Mouse (Mus musculus) hindbrain, embryonic 16.5 days (tissue): ENCODE data around the gene Vmn1r46. TPM values are rescaled to one million over a fixed set of nuclear protein-coding genes. Genes with fewer than 3 reads are reported as not detected.
"Not testable (repeated sequence)": the region's sequence is repeated elsewhere in the genome, so short reads cannot be mapped to it uniquely, and the experiment has no call there.

Experiments
- ATAC-seq: fragments of 200-750 bp; cut with Nextera tagmentation; 2 replicates; pipeline ENCODE4 v1.8.0; 2017; ENCODE audit warnings: moderate TSS enrichment, moderate library complexity
- H3K27ac ChIP-seq: fragments of 300-500 bp; sonication (generic); 2 replicates; pipeline ENCODE4 v1.5.1; 2014; ENCODE audit warnings: low read depth, mild to moderate bottlenecking, control low read depth, low read length, moderate library complexity
- H3K27me3 ChIP-seq: fragments of 300-500 bp; sonication (generic); replicated peaks from 2 replicates; pipeline ENCODE4 v1.6.1; 2014; ENCODE audit warnings: low read length; ENCODE audit not compliant: control insufficient read depth, insufficient read depth
- H3K36me3 ChIP-seq: fragments of 300-500 bp; sonication (generic); 2 replicates; pipeline ENCODE4 v1.6.1; 2014; ENCODE audit warnings: mild to moderate bottlenecking, low read length, moderate library complexity, mixed read lengths; ENCODE audit not compliant: control insufficient read depth, insufficient read depth
- H3K4me1 ChIP-seq: fragments of 300-500 bp; sonication (generic); 2 replicates; pipeline ENCODE4 v1.6.1; 2014; ENCODE audit warnings: low read depth, low read length; ENCODE audit not compliant: control insufficient read depth, insufficient read depth
- H3K4me2 ChIP-seq: fragments of 300-500 bp; sonication (generic); 2 replicates; pipeline ENCODE4 v1.6.1; 2014; ENCODE audit warnings: mild to moderate bottlenecking, low read length, control low read depth, moderate library complexity
- H3K4me3 ChIP-seq: fragments of 300-500 bp; sonication (generic); 2 replicates; pipeline ENCODE4 v1.5.1; 2014; ENCODE audit warnings: mild to moderate bottlenecking, low read length, control low read depth, moderate library complexity
- H3K9ac ChIP-seq: fragments of 300-500 bp; sonication (generic); 2 replicates; pipeline ENCODE4 v1.6.1; 2014; ENCODE audit warnings: low read depth, mild to moderate bottlenecking, control low read depth, low read length, moderate library complexity
- H3K9me3 ChIP-seq: fragments of 300-500 bp; sonication (generic); 2 replicates; pipeline ENCODE4 v1.6.1; 2014; ENCODE audit warnings: mild to moderate bottlenecking, low read length, moderate library complexity; ENCODE audit not compliant: control insufficient read depth
- WGBS: fragments of 180-500 bp; shearing (Covaris S2); extraction: QIAGEN DNeasy Blood & Tissue Kit; methylation state at CpG from one replicate; pipeline ENCODE4 v1.1.7; 2014; 5-methylcytosine and 5-hydroxymethylcytosine counted together
- polyA plus RNA-seq: library from polyadenylated mRNA; unstranded; fragments of >200 nt; fragmentation: Nextera tagmentation; extraction: Ambion mirVana; gene quantifications from 2 replicates; pipeline ENCODE4 v1.2.1, GENCODE M21; 2015

The Vmn1r46 gene
- not detected in 2 replicates for polyA plus RNA-seq

GRCm38 (mm10) chr6:89969013-89969412 is at the start of gene Vmn1r46:
Gene Vmn1r46 (plus strand): TSS chr6:89969313.
- Histone ChIP-seq H3K4me3 (no peak within 1 kb of the TSS), H3K36me3 (no peaks in the 10 kb centered on the region), H3K4me2 (no peak within 1 kb of the TSS), H3K27me3 (no peaks in the 10 kb centered on the region), H3K9ac (no peak within 1 kb of the TSS), H3K9me3 (no peaks in the 10 kb centered on the region; the same call in 1 of the 2 replicates), H3K4me1 (no peaks in the 10 kb centered on the region), H3K27ac (no peak within 1 kb of the TSS)
- no peak for ATAC-seq
- WGBS, result 62% methylated on average over 2 of the region's 2 CpGs

GRCm38 (mm10) chr6:89940498-89940897 is 28.6 kb upstream of the Vmn1r46 start, which contains the start of gene Vmn1r45:
Gene Vmn1r45 (minus strand): TSS chr6:89940598.
- WGBS, result 91% methylated on average over 2 of the region's 2 CpGs

GRCm38 (mm10) chr6:89940926-89941325 is 28.2 kb upstream of the Vmn1r46 start:
- no peak for ATAC-seq
- no peaks in the 10 kb centered on the region for H3K36me3 ChIP-seq
- 87% methylated on average over 2 of the region's 2 CpGs for WGBS
- peaks cover 2% of the 10 kb centered on the region; the same call in 1 of the 2 replicates for H3K9me3 ChIP-seq
- no peak overlapping the region for H3K4me3 ChIP-seq
- H3K27me3 ChIP-seq, result no peaks in the 10 kb centered on the region
- H3K9ac ChIP-seq, result no peak overlapping the region
- no peak overlapping the region for H3K27ac ChIP-seq
- no peaks in the 10 kb centered on the region for H3K4me1 ChIP-seq
- no peak overlapping the region for H3K4me2 ChIP-seq

More at GRCm38 (mm10) chr6:89940498-89940897, 28.6 kb upstream of the Vmn1r46 start, which contains the start of gene Vmn1r45:
- not testable (repeated sequence) for H3K36me3 ChIP-seq, H3K27me3 ChIP-seq, H3K27ac ChIP-seq, H3K4me1 ChIP-seq, H3K9ac ChIP-seq, H3K9me3 ChIP-seq, H3K4me2 ChIP-seq, ATAC-seq, H3K4me3 ChIP-seq

- Histone ChIP-seq H3K4me1 (no peaks in the 10 kb centered on the region), H3K4me3 (no peak overlapping the region), H3K27ac (no peak overlapping the region), H3K27me3 (no peaks in the 10 kb centered on the region), H3K9ac (no peak overlapping the region), H3K4me2 (no peak overlapping the region), H3K9me3 (peaks cover 5% of the 10 kb centered on the region), H3K36me3 (no peaks in the 10 kb centered on the region)
- no peak for ATAC-seq
- 79% methylated on average over 2 of the region's 2 CpGs for WGBS
These were observed 15.6 kb upstream of the Vmn1r46 start for GRCm38 (mm10) chr6:89953556-89953955.

- H3K9ac ChIP-seq, result no peak overlapping the region
- H3K4me1 ChIP-seq, result no peaks in the 10 kb centered on the region
- no peak overlapping the region for H3K4me3 ChIP-seq
- no peaks in the 10 kb centered on the region for H3K27me3 ChIP-seq
- H3K27ac ChIP-seq, result no peak overlapping the region
- H3K36me3 ChIP-seq, result no peaks in the 10 kb centered on the region
- H3K4me2 ChIP-seq, result no peak overlapping the region
- no peak for ATAC-seq
- H3K9me3 ChIP-seq, result no peaks in the 10 kb centered on the region; the same call in 1 of the 2 replicates
These were observed 2.8 kb upstream of the Vmn1r46 start for GRCm38 (mm10) chr6:89966341-89966740.

- WGBS, result 35% methylated on average over 1 of the region's 1 CpGs
These were observed 16.9 kb downstream of the Vmn1r46 start for GRCm38 (mm10) chr6:89985989-89986388.

GRCm38 (mm10) chr6:90015847-90016246 is 46.7 kb downstream of the Vmn1r46 start, which contains the start of gene Vmn1r47:
Gene Vmn1r47 (plus strand): TSS chr6:90016147.
- H3K9me3 ChIP-seq, H3K9ac ChIP-seq, H3K4me2 ChIP-seq, H3K27ac ChIP-seq, H3K36me3 ChIP-seq, H3K4me1 ChIP-seq, ATAC-seq, H3K27me3 ChIP-seq, H3K4me3 ChIP-seq: not testable (repeated sequence)
- WGBS, result 100% methylated on average over 1 of the region's 1 CpGs

More at GRCm38 (mm10) chr6:89985989-89986388, 16.9 kb downstream of the Vmn1r46 start:
- Histone ChIP-seq H3K36me3 (no peaks in the 10 kb centered on the region), H3K4me1 (no peaks in the 10 kb centered on the region), H3K9ac (no peak overlapping the region), H3K9me3 (peaks cover 3% of the 10 kb centered on the region; the same call in 1 of the 2 replicates), H3K4me3 (no peak overlapping the region), H3K4me2 (no peak overlapping the region), H3K27me3 (no peaks in the 10 kb centered on the region), H3K27ac (no peak overlapping the region)
- ATAC-seq, result no peak

Other genes with a start within 250 kb of the Vmn1r46 start
- not detected in 2 replicates for gene Vmn1r41, start 228.5 kb upstream of the Vmn1r46 start, polyA plus RNA-seq
- gene Vmn1r42, start 92.9 kb upstream of the Vmn1r46 start, polyA plus RNA-seq, result not detected in 2 replicates
- not detected in 2 replicates for gene Vmn1r43, start 92.9 kb upstream of the Vmn1r46 start, polyA plus RNA-seq
- not detected in 2 replicates for gene Vmn1r44, start 85.7 kb upstream of the Vmn1r46 start, polyA plus RNA-seq
- gene Vmn1r45, start 28.7 kb upstream of the Vmn1r46 start, polyA plus RNA-seq, result not detected in 2 replicates
- not detected in 2 replicates for gene Vmn1r47, start 46.8 kb downstream of the Vmn1r46 start, polyA plus RNA-seq
- not detected in 2 replicates for gene Vmn1r48, start 67.5 kb downstream of the Vmn1r46 start, polyA plus RNA-seq
- gene Vmn1r49, start 109.2 kb downstream of the Vmn1r46 start, polyA plus RNA-seq, result not detected in 2 replicates
- not detected in 2 replicates for gene Vmn1r50, start 132.1 kb downstream of the Vmn1r46 start, polyA plus RNA-seq
- gene Vmn1r51, start 153.3 kb downstream of the Vmn1r46 start, polyA plus RNA-seq, result 0.04 and 0.06 TPM in 2 replicates
- gene Vmn1r52, start 205.5 kb downstream of the Vmn1r46 start, polyA plus RNA-seq, result not detected in 2 replicates
- not detected in 2 replicates for gene V1ra8, start 233.5 kb downstream of the Vmn1r46 start, polyA plus RNA-seq